Mouse (Mus musculus) gastrocnemius, adult 18-20 months (tissue): ENCODE measurements around the gene Ugt1a6a. TPM values are rescaled to one million over a fixed set of nuclear protein-coding genes. Genes with fewer than 3 reads are reported as not detected.
"Not testable (repeated sequence)": the region's sequence is repeated elsewhere in the genome, so short reads cannot be mapped to it uniquely, and the experiment has no call there.

ENCODE experiments used
- DNase-seq: peaks from one replicate; pipeline ENCODE4 v3.0.0; 2021; ENCODE audit warnings: low spot score
- long read RNA-seq, 2 experiments: library from polyadenylated mRNA; stranded (forward); transcript quantifications; one replicate each; pipeline ENCODE4 v2.0.0; 2021
- total RNA-seq, 2 experiments: library from RNA; stranded (reverse); gene quantifications; 2 replicates each; pipeline ENCODE4 v1.2.3; 2021

The Ugt1a6a gene
- 1 to 10 TPM in 1 of 2 experiments, under 1 TPM in 1; 0.66 to 1.4 TPM for total RNA-seq
- long read RNA-seq, experiment 1, partial matches to known transcripts = 0 of 2 reads
- long read RNA-seq, experiment 1, other reads (novel, unspliced or antisense) = 1 of 2 reads
- long read RNA-seq, experiment 2, partial matches to known transcripts = 0 of 1 reads
- long read RNA-seq, experiment 2, other reads (novel, unspliced or antisense) = 0 of 1 reads

DNA sequence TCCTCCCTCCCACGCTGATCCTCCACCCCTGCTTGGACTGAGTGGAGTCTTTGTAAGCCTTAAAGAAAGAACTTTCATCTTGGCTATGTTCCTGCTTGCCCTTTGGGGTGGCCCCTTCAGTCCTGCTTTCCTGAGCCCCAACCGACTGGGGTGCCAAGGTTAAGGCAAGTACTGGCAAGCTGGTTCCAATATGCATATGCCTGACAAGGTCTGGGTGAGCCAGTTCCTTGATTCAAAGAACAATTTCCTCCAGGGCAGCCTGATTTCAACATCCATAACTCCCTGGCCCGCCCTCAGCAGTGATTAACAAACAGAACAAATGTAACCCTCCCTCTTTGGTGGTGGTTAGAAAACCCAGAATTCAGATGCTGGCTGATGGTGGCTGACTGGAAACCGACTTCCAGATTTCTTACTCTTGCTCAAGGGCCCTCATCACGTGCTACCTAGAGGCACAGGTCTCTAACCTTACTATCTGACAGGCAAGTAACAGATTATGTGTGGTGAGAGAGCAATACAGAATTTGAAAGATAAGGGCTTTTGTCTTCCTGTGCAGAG is at the start of gene Ugt1a6a:
Gene Ugt1a6a, plus strand, starts transcription at position 353 of the 555 bp plus-strand sequence.
- peak; percentile 39 for DNase-seq

DNA sequence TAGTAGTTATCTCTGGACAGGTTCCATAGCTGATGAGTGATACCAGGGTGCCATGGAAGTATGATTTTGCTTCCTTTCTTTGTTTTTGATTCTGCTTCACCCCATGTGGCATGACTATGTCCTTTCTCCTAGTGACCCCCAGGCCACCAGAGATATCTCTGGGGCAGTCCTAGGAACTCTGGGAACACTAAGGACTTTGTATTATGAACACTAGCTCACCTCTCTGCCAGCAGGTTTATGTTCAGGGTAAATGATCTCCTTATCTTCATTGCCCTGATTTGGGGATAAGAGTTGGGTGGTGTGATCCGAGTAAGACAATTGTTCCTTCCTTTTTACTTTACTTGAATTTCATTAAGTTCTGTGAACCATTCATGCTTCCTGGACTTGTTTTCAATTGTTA is 48.5 kb upstream of the Ugt1a6a start:
- no peak for DNase-seq

DNA sequence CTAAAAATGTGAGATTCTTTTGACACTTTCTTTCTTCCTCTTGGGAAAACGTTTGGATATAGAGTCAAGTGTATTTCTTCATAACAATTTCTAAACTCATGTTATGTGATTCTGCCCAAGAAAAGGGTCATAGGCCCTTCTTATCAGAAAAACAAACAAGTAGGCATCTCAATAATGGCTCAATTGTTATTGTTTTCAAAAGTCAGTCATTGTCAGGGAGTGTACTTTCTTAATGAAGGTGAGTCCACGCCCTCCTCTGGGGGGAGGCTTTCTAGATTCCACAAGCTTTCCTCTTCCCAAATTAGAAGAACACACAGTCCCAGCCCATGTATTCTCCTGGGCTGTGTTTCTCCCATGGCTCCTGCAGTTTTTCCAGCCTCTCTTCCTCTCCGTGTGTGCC is 47.1 kb upstream of the Ugt1a6a start, which contains the start of gene Ugt1a8:
Gene Ugt1a8, plus strand, starts transcription at position 301 of the 400 bp plus-strand sequence.
- no peak for DNase-seq

DNA sequence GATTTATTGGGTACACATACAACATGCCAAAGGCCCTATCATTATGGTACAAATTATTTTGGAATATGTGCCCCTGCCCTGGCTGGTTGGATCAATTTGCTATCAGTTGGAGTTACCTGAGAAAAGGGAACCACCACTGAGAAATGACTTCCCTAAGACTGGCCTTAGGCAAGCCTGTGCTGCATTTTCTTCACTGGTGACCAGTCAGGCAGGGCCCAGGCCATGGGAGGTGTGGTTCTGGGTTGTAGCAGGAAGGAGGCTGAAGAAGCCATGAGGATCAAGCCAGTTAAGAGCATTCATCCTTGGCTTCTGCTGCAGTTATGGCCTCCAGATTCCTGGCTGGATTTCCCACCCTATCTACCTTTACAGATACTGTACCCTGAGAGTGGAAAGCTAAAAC is 42.3 kb upstream of the Ugt1a6a start:
- DNase-seq = no peak

DNA sequence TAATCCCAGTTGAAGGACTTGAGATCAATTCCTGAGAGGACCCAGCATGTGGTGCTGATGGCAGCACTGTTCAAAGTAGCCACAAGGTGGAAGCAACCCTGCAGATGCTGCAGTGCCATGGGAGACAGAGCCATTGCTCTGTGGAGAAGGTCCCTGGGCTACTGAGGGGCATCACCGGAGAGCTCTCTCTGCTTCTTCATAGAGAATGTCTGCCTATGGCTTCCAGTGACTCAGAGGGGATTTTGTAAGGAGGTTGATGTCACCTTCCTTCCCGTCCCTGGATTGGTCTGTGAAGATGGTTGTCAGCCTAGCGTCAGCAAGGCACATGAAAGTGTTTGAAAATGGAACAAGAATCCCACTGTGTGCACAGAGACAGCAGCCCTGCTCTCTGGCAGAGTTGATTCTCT is 40.3 kb upstream of the Ugt1a6a start:
- DNase-seq = not testable (repeated sequence)

DNA sequence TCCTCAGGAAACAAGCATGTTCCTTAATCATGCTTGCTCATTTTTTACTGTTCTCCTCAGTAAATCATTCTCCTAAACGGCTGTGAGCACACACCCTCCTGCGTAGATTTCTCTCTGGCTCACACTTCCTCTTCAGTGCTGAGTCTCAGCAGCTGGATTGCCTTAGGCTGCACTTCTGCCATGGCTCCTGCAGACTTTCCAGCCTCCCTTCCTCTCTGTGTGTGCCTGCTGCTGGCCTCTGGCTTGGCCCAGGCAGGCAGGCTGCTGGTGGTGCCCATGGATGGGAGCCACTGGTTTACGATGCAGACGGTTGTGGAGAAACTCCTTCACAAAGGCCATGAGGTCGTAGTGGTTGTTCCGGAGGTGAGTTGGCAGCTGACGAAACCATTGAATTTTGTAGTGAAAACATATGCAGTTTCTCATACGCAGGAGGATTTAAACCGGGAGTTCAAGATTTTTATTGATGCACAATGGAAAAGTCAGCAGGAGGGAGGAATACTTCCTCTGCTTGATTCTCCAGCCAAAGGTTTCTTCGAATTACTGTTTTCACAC is 39.6 kb upstream of the Ugt1a6a start, which contains the start of gene Ugt1a7c:
Gene Ugt1a7c, plus strand, starts transcription at position 122 of the 552 bp plus-strand sequence.
- no peak for DNase-seq

DNA sequence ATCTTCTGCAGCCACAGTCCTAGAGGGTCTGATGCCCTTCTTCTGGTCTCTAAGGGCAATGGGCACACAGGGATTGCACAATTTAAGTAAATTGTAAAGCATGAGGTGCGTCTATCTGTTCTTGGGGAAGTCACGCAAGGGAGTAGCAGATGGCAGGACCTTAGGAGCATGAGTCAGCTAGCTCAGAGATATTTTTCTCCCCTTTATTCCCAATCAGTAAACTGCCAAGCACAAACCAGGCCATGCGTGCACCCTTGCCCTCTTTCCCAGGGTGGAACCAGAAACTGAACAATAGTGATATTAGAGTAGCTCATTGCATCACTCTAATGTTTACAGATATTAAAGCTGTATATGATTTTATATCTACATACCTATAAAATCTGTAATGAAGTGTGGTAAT is 36.1 kb upstream of the Ugt1a6a start:
- DNase-seq = not testable (repeated sequence)

DNA sequence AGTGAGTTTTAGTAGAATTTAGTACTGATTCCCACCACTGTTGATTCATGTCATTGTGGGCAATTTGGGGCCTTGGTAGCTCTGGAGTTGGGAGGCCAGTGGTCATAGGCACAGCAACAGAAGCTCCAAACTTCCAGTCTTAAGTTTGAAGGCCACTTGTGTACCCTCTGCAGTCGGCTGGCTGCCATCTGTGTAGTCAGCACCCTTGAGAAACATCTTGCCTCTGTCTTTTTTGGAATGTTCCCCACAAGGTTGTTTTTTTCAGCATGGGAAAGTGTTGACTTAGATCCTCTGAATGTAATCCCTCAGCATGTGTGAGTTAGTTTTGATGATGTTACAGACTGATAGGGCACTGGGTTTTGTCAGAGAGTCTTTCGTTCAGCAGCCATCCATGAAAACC is 34.9 kb upstream of the Ugt1a6a start:
- not testable (repeated sequence) for DNase-seq

DNA sequence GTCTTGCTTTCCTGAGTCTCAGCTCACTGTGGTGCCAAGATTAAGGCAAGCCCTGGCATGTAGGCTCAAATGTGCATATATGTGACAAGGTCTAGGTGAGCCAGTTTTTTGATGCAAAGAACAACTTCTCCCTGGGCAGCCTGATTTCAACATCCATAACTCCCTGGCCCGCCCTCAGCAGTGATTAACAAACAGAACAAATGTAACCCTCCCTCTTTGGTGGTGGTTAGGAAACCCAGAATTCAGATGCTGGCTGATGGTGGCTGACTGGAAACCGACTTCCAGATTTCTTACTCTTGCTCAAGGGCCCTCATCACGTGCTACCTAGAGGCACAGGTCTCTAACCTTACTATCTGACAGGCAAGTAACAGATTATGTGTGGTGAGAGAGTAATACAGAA is 31.6 kb upstream of the Ugt1a6a start, which contains the start of gene Ugt1a6b:
Gene Ugt1a6b, plus strand, starts transcription at position 234 of the 400 bp plus-strand sequence.
- not testable (repeated sequence) for DNase-seq

DNA sequence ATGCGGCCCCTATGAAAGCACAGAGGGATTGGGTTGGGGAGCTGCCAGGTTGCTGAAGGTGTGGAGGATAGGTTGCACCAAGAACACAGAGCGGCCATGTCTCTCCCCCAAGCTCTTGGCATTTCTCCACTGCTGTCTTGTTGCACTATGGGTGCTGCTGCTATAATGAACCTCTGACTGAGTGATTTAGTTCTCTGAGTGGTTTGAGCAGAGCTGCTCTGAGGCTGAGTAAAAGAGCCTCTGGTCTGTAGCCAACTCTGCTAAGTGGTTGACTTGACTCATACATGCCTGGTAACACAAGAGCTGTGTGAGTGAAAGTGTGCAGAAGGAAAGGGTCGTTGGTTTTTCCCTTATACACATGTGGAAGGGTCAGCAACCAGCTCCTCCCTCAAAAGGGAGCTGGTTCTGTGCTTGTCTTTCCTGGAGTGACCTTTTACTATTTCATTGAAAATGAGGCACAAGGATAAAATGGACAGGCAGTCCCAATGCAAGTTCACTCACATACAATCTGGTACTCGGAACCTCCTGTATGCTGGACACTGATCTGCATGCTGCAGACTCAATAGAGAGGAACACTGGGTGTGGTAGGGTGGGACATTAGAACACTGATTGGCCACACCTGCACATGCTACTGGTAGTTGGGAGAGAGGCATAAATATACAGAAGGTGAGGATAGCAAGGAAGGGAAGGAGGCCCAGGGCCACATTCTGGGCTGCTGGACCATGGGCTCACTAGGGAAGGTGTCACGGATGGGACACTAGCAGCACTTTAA is 30.7 kb upstream of the Ugt1a6a start:
- DNase-seq = not testable (repeated sequence)

DNA sequence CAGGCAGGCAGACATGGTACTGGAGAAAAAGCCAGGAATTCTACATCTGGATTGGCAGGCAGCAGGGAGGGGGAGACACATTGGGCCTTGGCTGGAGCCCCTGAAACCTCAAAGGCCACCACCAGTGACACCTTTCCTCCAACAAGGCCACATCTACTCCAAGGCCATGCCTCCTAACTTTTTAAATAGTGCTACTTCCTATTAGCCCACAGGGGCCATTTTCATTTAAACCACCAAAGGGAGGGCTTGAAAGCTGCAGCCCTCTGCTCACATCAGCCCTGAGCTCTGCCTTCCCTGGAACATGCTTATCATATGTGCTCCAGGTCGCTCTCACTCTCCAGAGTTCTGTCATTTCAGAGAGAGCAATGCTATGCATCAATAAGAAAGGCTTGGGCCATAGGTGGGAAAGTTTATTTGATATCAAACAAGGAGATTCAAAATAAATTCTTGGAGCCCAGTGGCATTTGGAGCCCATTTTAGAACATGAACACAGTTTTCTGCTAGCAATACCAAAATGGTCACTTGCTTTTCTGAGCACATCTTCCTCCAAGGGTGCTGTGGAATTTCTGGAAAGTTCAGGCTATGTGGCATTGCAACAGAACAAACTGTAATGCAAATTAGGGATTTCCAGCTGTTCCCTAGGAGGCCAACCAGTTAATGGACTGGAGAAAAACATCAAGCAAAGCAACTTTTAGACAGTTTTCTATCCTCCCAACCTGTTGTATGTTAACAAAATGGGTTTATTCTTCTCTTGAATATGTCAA is 29.8 kb upstream of the Ugt1a6a start:
- DNase-seq = no peak

DNA sequence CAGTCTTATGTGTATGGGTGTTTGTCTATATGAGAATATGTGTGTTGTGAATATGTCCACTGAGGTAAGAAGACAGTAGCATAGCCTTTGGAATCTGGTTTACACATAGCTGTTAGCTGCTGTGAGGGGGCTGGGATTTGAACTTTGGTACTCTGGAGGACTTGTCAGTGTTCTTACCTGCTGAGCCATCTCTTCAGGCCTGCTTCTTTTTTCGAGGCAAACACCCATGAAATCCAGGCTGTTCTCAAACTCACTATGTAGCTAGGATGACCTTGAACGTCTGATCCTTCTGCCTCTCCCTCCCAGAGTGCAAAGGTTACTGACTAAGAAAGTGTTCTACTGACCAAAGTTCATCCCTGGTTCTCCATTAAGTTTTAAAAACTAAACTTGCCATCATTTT is 29.0 kb upstream of the Ugt1a6a start:
- DNase-seq = no peak

DNA sequence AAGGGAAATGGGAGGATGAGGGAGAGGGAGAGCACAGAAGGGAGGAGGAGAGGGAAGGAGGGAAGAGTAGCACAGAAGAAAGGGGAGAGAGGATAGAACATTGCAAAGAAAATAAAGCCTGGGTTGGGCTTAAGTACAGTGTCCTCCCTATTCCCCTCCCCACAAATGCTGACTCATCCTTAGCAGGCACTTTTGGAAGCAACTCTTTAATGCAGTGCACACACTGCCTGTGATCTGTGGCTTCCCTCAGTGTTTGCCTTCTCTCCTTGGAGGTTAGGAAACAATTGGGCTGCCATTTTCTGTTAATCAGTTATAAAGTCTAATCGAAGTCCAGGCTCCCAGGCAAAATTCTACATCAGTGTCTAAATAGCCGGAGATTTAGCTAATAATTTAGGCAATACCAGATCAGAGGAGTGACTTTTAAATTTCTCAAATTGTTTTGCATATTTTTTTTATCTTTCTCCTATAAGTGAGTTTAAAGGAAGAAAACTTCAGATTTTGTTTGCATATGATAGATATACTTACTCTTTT is 25.5 kb upstream of the Ugt1a6a start:
- not testable (repeated sequence) for DNase-seq

DNA sequence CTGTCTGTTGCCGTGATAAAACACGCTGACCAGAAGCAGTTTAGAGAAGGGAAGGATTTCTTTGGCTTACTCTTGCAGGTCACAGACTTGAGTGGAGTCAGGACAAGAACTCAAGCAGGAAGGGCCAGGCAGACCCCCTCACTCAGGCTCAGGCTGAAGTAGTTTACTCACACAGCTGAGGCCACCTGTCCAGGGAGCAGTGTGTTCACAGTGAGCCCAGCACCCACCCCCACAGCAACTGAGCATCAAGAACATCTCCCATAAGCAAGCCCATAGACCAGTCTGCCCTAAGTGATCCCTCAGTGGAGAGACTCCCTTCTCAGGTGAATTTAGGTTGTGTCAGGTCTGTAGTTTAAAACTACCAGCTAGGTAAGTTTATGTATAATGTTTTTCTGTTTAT is 25.0 kb upstream of the Ugt1a6a start:
- DNase-seq = not testable (repeated sequence)

DNA sequence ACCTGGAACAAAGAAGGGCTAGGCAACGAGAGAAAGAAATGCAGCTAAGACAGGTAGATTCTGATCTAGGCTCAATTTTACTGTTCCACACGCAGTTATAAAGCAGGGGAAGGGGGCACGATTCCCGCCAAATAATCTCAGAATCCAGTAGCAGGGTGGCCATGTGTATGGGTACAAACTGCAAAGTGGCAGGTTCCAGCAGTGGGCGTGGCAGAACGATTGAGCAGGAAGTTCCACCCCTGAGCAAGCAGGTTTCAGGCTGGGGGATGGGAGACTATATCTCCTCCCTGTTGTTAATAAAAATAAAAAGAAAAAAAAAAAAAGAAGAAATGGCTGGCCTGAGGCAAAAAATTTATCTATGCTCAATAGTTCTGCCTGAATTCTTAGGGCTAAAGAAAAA is 21.8 kb upstream of the Ugt1a6a start:
- DNase-seq = not testable (repeated sequence)

DNA sequence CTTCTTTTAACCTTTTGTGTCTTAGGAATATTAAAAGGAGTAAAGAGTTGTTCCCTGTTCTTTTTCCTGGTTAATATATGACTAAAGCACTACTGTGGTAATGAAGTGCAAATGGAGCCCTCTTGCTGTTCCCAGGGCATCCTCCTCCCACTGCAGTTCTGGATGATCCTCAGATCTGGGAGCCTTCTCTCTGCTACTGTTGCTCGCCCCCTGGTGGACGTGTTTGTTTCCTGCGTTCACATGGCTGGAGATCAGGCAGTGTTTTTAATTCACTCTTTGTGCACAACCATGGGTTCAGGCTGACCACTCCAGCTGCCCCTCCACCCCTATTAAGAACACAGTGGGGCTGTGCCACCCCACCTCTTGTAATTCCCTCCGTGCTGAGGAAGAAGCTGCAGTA is 14.1 kb upstream of the Ugt1a6a start:
- DNase-seq = not testable (repeated sequence)

DNA sequence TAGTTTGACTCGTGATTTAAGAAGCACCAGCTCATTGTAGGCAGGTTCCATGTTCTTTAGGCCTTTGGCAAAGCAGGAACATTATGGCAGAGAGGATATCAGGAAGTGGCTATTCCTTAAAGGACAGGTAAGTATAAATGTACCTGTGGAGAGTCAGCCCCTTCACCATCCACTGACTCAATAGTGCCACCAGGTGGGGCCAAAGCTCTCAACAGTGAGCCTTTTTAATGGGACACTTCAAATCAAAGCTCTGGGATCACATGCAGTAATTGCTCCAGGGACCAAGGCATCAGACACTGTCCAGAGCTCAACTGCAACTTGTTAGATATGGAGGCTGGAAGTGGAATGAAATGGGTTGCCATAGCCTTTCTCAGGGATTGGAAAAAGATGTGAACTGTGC is 13.1 kb upstream of the Ugt1a6a start:
- not testable (repeated sequence) for DNase-seq

DNA sequence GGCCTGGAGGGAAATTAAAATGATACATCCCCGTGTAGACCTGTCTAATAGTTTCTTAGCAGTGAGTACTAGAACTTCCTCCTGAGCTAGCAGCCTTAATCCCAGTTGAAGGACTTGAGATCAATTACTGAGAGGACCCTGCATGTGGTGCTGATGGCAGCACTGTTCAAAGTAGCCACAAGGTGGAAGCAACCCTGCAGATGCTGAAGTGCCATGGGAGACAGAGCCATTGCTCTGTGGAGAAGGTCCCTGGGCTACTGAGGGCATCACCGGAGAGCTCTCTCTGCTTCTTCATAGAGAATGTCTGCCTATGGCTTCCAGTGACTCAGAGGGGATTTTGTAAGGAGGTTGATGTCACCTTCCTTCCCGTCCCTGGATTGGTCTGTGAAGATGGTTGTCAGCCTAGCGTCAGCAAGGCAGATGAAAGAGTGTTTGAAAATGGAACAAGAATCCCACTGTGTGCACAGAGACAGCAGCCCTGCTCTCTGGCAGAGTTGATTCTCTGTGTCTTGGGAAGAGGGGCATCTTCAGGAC is 8.7 kb upstream of the Ugt1a6a start:
- not testable (repeated sequence) for DNase-seq

DNA sequence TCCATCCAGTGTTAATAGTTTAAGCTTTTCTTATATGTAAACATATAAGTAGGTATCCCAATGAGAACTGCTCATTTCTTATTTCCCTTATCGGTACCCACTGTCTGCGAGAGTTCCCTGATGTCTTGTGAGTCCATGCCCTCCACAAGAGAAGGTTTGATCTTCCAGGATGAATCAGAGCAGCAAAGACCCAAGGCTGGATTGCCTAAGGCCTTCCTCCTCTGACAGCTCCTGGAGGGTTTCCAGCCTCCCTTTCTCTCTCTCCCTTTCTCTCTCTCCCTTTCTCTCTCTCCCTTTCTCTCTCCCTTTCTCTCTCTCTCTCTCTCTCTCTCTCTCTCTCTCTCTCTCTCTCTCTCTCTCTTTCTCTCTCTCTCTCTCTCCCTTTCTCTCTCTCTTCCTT is 5.5 kb upstream of the Ugt1a6a start:
- not testable (repeated sequence) for DNase-seq

DNA sequence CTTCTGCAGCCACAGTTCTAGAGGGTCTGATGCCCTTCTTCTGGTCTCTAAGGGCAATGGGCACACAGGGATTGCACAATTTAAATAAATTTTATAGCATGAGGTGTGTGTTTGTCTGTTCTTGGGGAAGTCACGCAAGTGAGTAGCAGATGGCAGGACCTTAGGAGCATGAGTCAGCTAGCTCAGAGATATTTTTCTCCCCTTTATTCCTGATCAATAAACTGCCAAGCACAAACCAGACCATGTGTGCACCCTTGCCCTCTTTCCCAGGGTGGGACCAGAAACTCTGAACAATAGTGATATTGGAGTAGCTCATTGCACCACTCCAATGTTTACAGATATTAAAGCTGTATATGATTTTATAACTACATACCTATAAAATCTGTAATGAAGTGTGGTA is 4.4 kb upstream of the Ugt1a6a start:
- not testable (repeated sequence) for DNase-seq
